Mouse (Mus musculus): Measurements from ENCODE around the gene Dennd5a. TPM values are rescaled to one million over a fixed set of nuclear protein-coding genes. Genes with fewer than 3 reads are reported as not detected.
A peak's percentile ranks its signal among the peaks of the same experiment; 100 is the strongest.

Gene Dennd5a
- polyA plus RNA-seq, 1 experiment from 2014 or later, result 49.3 TPM

GRCm38 (mm10) chr7:109875033-109875432, 85.2 kb downstream of the Dennd5a start:
- no peak overlapping the region for H3K4me3 ChIP-seq
- H3K9me3 ChIP-seq (replicated peaks), result no peaks in the 10 kb centered on the region
- ATAC-seq, result peak; percentile 70
- no peak overlapping the region; the same call in 1 of the 2 replicates for H3K27ac ChIP-seq
- H3K36me3 ChIP-seq (ENCODE audit: poor library complexity, severe bottlenecking), result no peaks in the 10 kb centered on the region
- no peak overlapping the region for H3K4me2 ChIP-seq
- H3K9ac ChIP-seq, result no peak overlapping the region
- 0 out of 2 replicates have a peak, but pooled peaks cover 5% of the 10 kb centered on the region for H3K4me1 ChIP-seq
- no peaks in the 10 kb centered on the region for H3K27me3 ChIP-seq

GRCm38 (mm10) chr7:109873170-109873569, 87.1 kb downstream of the Dennd5a start:
- Histone ChIP-seq H3K27me3 (no peaks in the 10 kb centered on the region; the same call in 1 of the 2 replicates), H3K4me2 (no peak overlapping the region), H3K9me3 (replicated peaks) (no peaks in the 10 kb centered on the region), H3K4me3 (no peak overlapping the region), H3K4me1 (0 out of 2 replicates have a peak, but pooled peaks cover 8% of the 10 kb centered on the region), H3K9ac (no peak overlapping the region), H3K27ac (no peak overlapping the region), H3K36me3 (ENCODE audit: poor library complexity, severe bottlenecking) (no peaks in the 10 kb centered on the region)
- no peak for ATAC-seq
- WGBS, result 50% methylated on average over 5 of the region's 5 CpGs

DNA sequence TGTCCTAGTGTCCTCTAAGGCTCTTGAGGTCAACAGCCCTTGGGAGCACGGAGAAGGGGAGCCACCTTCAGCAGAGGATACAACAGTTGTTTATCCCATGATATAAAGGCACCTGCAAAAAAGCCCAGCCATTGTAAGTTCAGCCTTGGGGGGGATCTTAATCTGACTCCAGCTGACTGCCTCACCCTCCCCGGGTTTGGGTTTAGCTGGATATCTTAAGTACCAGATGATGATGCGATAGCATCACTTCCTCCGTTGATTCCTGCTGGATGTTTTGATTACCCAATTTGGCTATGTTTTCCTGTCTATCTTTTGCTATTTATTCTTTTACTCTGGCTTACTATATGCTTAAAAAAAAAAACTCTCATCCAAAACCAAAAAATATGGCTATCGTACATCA, 89.0 kb downstream of the Dennd5a start:
- peaks cover 12% of the 10 kb centered on the region for H3K27me3 ChIP-seq
- no peak overlapping the region for H3K9ac ChIP-seq
- H3K4me2 ChIP-seq, result no peak overlapping the region
- no peak for ATAC-seq
- no peaks in the 10 kb centered on the region for H3K36me3 ChIP-seq (ENCODE audit: poor library complexity, severe bottlenecking)
- H3K4me1 ChIP-seq, result peaks cover 16% of the 10 kb centered on the region
- no peaks in the 10 kb centered on the region for H3K9me3 ChIP-seq (replicated peaks)
- WGBS, result 89% methylated on average over 5 of the region's 5 CpGs
- H3K27ac ChIP-seq, result no peak overlapping the region
- no peak overlapping the region for H3K4me3 ChIP-seq

DNA sequence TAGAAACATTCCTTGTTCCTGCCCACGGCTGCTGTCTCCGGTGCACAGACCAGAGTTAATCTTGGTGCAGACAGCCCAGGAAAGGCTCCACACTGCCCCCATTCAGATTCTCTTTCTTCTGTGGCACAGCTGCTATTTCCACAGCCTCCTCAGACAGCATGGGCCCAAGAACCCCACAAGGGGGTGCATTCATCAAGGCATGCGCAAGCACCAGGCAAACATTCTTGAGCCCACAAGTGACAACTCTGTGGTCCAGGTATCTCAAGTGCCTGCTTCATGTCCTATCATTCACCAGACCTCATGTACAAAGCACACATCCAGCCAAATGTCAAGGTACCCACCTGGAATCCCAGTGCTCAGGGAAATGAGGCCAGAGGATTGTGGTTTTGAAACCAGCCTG, 91.8 kb downstream of the Dennd5a start:
- Histone ChIP-seq H3K27ac (no peak overlapping the region), H3K36me3 (ENCODE audit: poor library complexity, severe bottlenecking) (no peaks in the 10 kb centered on the region), H3K9ac (no peak overlapping the region), H3K4me1 (peaks cover 25% of the 10 kb centered on the region), H3K27me3 (peaks cover 35% of the 10 kb centered on the region), H3K4me2 (no peak overlapping the region), H3K4me3 (no peak overlapping the region), H3K9me3 (replicated peaks) (no peaks in the 10 kb centered on the region)
- 16% methylated on average over 3 of the region's 3 CpGs for whole genome bisulfite sequencing
- no peak for ATAC-seq

- no peak overlapping the region for H3K4me2 ChIP-seq
- peaks cover 25% of the 10 kb centered on the region for H3K4me1 ChIP-seq
- 24% methylated on average over 3 of the region's 3 CpGs for WGBS
- no peaks in the 10 kb centered on the region for H3K9me3 ChIP-seq (replicated peaks)
- no peak overlapping the region for H3K4me3 ChIP-seq
- H3K27me3 ChIP-seq, result peaks cover 40% of the 10 kb centered on the region
- H3K36me3 ChIP-seq (ENCODE audit: poor library complexity, severe bottlenecking), result no peaks in the 10 kb centered on the region
- no peak for ATAC-seq
- H3K27ac ChIP-seq, result no peak overlapping the region
- no peak overlapping the region for H3K9ac ChIP-seq
Observed at GRCm38 (mm10) chr7:109866643-109867042, 93.6 kb downstream of the Dennd5a start.

DNA sequence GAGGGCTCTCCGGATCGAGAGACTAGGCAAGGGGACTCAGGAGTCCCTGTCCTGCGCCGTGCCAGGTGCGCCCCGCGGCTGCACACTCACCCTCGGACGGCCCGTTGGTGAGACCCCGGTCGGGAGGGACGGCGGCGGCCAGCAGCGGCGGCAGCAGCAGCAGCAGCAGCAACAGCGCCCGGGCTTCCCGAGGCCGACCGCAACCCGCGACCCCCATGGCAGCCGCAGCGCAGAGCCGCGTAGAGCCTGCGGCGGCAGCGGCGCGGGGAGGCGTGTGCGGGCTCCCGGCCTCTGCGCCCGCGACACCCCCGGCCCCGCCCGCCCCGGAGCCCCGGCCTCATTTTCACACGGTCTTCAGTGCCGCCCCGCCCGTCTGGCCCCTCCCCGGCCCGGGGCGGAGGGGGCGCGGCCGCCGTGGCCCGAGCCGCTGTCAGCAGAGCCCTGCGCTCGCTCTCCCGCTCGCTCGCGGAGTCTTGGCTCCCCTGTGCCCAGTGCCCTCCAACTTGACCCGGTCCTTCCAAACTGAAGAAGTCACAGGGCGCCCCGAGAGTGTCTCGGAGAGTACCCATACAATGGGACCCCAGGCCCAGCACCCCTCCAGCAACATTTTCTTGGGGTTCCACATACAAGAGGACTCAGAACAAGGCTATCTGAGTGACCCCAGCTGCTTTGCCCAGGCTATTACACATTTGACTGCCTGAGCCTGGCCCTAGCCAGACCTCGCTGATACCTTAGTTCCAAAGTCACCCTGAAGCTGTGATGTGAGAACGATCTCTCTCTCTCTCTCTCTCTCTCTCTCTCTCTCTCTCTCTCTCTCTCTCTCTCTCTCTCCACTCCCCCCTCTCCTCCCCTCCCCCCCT, 94.7 kb downstream of the Dennd5a start, which contains the start of gene Scube2:
TSS of gene Scube2 (minus strand) at position 310 of the 860 bp plus-strand sequence.
- peaks cover 25% of the 10 kb centered on the region for H3K4me1 ChIP-seq
- H3K4me3 ChIP-seq, result peak within 1 kb of the TSS; percentile 57
- H3K4me2 ChIP-seq, result peak within 1 kb of the TSS; percentile 89
- peak; percentile 79 for ATAC-seq
- peak within 1 kb of the TSS; percentile 69 for H3K9ac ChIP-seq
- H3K27ac ChIP-seq, result no peak within 1 kb of the TSS
- WGBS, result 1% methylated on average over 36 of the region's 69 CpGs
- peaks cover 40% of the 10 kb centered on the region for H3K27me3 ChIP-seq
- no peaks in the 10 kb centered on the region for H3K36me3 ChIP-seq (ENCODE audit: poor library complexity, severe bottlenecking)
- no peaks in the 10 kb centered on the region for H3K9me3 ChIP-seq (replicated peaks)

DNA sequence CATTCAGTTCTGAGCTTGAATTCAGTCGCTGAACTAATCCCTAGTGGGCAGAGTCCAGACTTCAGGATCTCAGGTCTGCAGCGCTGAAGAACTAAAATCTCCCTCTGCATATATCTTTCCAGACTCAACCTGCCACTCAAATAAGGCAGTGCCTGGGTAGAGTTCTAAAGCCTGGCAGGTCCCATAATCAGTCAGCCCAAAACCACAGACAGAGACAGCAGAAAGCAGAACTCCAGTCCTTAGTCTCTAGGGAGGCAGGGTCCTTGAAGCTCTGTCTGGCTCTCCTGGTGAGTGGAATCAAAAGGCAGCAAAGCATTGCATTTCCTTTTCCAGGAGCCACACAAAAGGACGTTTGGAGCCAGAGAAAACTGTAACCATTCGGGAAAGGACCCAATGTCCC, 96.7 kb downstream of the Dennd5a start:
- no peaks in the 10 kb centered on the region for H3K9me3 ChIP-seq (replicated peaks)
- H3K4me2 ChIP-seq, result 0 out of 2 replicates have a peak overlapping the region, but pooled peaks have one; percentile 1
- no peak overlapping the region for H3K9ac ChIP-seq
- ATAC-seq, result no peak
- 16% methylated on average over 4 of the region's 4 CpGs for WGBS
- H3K36me3 ChIP-seq (ENCODE audit: poor library complexity, severe bottlenecking), result no peaks in the 10 kb centered on the region
- H3K4me3 ChIP-seq, result no peak overlapping the region
- H3K4me1 ChIP-seq, result peaks cover 25% of the 10 kb centered on the region
- H3K27ac ChIP-seq, result no peak overlapping the region
- H3K27me3 ChIP-seq, result peaks cover 40% of the 10 kb centered on the region

- Histone ChIP-seq H3K27me3 (peaks cover 19% of the 10 kb centered on the region), H3K9me3 (replicated peaks) (no peaks in the 10 kb centered on the region), H3K4me2 (no peak overlapping the region), H3K4me1 (peaks cover 7% of the 10 kb centered on the region), H3K36me3 (ENCODE audit: poor library complexity, severe bottlenecking) (no peaks in the 10 kb centered on the region), H3K4me3 (no peak overlapping the region), H3K27ac (no peak overlapping the region), H3K9ac (no peak overlapping the region)
- no peak for ATAC-seq
- 89% methylated on average over 7 of the region's 7 CpGs for WGBS
Observed at GRCm38 (mm10) chr7:109860162-109860561, 100.1 kb downstream of the Dennd5a start.

DNA sequence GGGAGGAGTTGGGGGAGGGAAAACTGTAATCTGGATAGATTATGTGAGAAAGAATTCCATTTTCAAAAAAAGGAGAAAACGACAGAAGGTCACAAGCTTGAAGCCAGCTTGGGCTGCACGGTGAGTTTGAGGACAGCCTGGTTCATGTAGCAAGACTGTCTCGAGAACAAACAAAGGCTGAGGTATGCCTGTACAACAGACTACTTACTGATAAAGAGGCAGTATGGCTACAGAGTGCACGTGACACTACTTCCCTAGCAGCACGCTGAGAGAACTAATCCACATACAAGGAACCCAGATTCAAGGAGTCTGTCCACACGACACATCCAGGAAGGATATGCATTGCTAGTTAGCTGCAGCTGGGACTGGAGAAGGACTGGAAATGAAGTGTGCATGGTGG, 100.9 kb downstream of the Dennd5a start:
- H3K27ac ChIP-seq, result no peak overlapping the region
- H3K36me3 ChIP-seq (ENCODE audit: poor library complexity, severe bottlenecking), result no peaks in the 10 kb centered on the region
- H3K9me3 ChIP-seq (replicated peaks), result no peaks in the 10 kb centered on the region
- no peak for ATAC-seq
- 66% methylated on average over 6 of the region's 6 CpGs for WGBS
- peaks cover 16% of the 10 kb centered on the region for H3K27me3 ChIP-seq
- no peak overlapping the region for H3K9ac ChIP-seq
- 0 out of 2 replicates have a peak, but pooled peaks cover under 1% of the 10 kb centered on the region for H3K4me1 ChIP-seq
- H3K4me2 ChIP-seq, result no peak overlapping the region
- H3K4me3 ChIP-seq, result no peak overlapping the region

DNA sequence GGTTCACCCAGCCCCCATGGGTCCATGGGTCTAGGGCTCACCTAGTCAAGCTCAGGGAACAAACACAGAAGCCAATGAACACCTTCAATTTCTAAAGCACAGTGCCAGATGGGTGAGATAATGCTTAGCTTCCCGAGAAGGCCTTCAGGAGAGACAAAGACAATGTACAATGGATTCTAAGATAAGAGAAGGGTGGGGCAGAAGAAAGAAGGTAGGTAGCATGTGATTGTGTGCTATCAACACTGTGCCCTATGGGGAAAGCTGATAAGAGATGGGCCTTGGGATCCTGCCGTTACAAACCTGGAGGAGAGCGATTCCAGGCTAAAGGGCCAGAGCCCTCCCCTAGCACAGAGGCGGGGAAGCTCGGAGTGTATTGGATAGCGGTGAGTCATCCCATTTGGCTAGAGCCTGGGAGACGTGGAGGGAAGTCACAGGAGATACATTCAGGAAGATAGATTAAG, 107.5 kb downstream of the Dennd5a start:
- peaks cover 5% of the 10 kb centered on the region; the same call in 1 of the 2 replicates for H3K27me3 ChIP-seq
- H3K27ac ChIP-seq, result no peak overlapping the region
- no peak overlapping the region for H3K4me3 ChIP-seq
- H3K36me3 ChIP-seq (ENCODE audit: poor library complexity, severe bottlenecking), result no peaks in the 10 kb centered on the region
- H3K9me3 ChIP-seq (replicated peaks), result no peaks in the 10 kb centered on the region
- H3K4me1 ChIP-seq, result peaks cover 26% of the 10 kb centered on the region
- no peak for ATAC-seq
- no peak overlapping the region for H3K9ac ChIP-seq
- WGBS, result 81% methylated on average over 7 of the region's 7 CpGs
- H3K4me2 ChIP-seq, result no peak overlapping the region

DNA sequence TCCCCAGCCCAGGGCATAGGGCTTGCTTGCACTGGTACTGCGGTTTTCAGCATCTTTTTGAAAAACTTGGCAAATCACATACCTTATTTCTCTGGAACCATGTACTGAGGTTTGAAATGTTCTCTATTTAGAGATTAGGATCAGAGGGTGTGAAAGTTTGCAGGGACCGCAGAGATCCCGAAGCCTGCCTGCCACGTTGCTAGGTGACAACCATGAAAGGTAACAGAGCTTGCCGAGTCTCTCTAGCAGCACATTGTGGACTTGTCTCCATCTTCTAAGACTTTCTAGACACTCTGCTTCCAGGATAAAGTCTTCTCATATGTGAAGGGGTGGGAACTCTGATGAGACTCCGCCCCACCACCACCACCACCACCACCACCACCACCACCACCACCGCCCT, 108.3 kb downstream of the Dennd5a start:
- no peak overlapping the region for H3K27ac ChIP-seq
- H3K9me3 ChIP-seq (replicated peaks), result no peaks in the 10 kb centered on the region
- peaks cover 26% of the 10 kb centered on the region for H3K4me1 ChIP-seq
- H3K36me3 ChIP-seq (ENCODE audit: poor library complexity, severe bottlenecking), result no peaks in the 10 kb centered on the region
- 84% methylated on average over 7 of the region's 7 CpGs for WGBS
- no peak overlapping the region for H3K4me3 ChIP-seq
- H3K9ac ChIP-seq, result no peak overlapping the region
- ATAC-seq, result no peak
- H3K27me3 ChIP-seq, result peaks cover 5% of the 10 kb centered on the region; the same call in 1 of the 2 replicates
- no peak overlapping the region for H3K4me2 ChIP-seq

GRCm38 (mm10) chr7:109850531-109850930, 109.7 kb downstream of the Dennd5a start:
- peaks cover 5% of the 10 kb centered on the region; the same call in 1 of the 2 replicates for H3K27me3 ChIP-seq
- H3K4me1 ChIP-seq, result peaks cover 26% of the 10 kb centered on the region
- ATAC-seq, result no peak
- WGBS, result 25% methylated on average over 3 of the region's 3 CpGs
- 0 out of 2 replicates have a peak overlapping the region, but pooled peaks have one; percentile 5 for H3K4me2 ChIP-seq
- H3K27ac ChIP-seq, result no peak overlapping the region
- H3K4me3 ChIP-seq, result no peak overlapping the region
- no peaks in the 10 kb centered on the region for H3K9me3 ChIP-seq (replicated peaks)
- no peaks in the 10 kb centered on the region for H3K36me3 ChIP-seq (ENCODE audit: poor library complexity, severe bottlenecking)
- no peak overlapping the region for H3K9ac ChIP-seq

Measured in forebrain, embryonic 13.5 days (tissue).